Mouse (Mus musculus): ENCODE measurements around the gene Gm49337.
A peak's percentile ranks its signal among the peaks of the same experiment; 100 is the strongest.

Gene Gm49337

DNA sequence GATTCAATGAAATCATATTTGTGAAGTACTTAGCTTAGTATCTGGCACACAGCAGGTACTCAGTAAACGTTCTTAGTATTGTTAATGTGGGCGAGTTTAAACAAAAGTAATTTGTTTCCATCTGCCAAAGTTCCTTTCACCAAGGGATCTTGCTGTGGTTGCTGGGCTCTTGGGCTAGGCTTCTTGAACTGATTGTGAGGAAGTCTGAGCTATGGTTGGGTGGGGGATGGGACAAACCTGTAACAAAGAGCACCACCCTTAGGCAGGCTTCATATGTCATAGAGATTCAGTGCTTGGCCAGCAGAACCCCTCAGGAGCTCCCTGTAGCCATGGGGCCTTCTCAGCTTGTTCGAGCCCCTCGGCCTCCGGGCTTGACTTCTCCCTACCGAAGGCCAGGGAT, at the start of gene Gm49337, which contains the start of gene 1700042G07Rik:
Gm49337 (plus strand) TSS at position 313 of the 400 bp plus-strand sequence.
1700042G07Rik (plus strand) TSS at position 301 of the 400 bp plus-strand sequence.
- no peak for DNase-seq (ENCODE audit: extremely low spot score, low spot score)

DNA sequence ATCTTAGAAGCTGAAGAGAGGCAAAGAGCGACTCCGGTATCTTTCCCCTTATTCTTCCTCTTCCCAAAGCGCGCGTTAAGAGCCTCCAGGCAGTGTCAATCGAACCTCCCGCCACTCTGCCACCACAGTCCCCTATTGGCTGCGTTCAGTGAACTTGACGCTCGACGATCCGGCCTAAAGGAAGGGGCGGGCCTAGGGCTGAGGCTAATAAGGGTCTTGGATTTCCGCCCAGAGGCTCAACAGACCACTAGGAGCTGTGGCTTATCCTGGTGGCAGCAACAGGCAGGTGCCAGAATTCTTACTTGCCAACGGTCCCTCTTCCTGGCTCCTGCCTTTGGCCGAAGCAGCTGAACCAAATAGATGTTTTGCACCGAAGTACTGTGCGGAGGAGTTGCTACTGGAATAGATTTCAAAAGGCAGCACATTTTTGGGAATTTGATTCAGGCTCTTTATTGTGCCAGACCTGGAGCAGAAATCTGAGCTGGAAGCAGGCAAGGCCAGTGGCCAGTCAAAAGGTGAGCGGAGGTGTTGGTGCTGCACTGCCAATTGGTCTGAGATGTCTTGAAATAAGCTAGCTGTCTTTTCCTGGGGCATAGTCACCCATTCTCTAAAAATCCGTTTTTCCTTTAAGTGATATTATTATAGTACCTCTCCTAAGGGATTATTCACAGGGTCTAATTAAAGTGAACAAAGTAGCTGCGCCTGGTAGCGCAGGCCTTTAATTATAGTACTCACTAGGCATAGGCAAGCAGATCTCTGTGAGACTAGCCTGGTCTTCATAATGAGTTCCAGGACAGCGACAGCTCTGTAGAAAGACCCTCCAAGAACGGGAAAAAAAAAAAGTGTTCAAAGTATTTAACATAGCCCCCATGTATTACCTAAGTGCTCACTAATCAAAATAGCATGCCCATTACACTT, 49.3 kb upstream of the Gm49337 start, which contains the start of the genes Rad54l and Pomgnt1:
Rad54l (minus strand) TSS at position 89 of the 918 bp plus-strand sequence.
Pomgnt1 (plus strand) TSS at position 239 of the 918 bp plus-strand sequence.
- peak; percentile 87 for DNase-seq (ENCODE audit: extremely low spot score, low spot score)

DNA sequence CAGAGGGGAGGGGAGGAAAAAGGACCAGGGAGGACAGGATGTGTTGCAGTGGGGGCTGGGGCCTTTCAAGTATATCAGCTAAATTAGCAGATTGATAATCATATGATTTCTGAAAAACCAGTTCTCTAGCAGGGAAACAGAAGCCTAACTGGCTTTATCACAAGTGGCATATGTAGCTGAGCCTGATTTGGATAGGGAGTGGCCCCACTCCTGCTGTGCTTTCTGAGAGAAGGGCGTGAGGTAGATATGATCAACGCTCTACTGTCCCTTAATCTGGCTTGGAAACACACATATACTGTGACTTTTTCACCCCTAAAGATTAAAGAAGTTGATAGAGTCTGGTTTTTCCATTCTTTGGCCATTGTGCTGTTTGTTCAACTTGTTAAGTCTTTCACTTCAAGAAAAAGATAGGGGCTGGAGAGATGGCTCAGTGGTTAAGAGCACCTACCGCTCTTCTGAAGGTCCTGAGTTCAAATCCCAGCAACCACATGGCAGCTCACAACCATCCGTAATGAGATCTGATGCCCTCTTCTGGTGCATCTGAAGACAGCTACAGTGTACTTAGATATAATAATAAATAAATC, 47.3 kb upstream of the Gm49337 start:
- no peak for DNase-seq (ENCODE audit: extremely low spot score, low spot score)

DNA sequence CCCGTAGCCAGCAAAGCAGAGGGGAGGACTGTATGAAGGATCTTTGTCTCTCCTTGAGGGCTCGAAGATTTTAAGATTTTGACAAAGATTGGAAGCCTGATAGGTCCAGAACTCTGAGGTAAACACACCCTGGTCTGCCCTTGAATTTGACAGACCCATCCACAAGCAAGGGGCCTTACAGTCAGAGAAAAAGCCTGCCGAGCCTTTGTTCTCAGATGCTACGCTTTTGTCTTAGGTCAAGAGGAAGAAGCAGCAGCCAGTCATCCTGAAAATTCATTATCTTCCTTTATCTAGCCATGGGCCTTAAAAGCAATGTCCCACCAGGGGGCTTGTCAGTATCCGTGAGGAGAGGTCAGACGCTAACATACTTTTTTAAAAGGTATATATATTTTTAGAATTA, 45.2 kb upstream of the Gm49337 start:
- DNase-seq (ENCODE audit: extremely low spot score, low spot score) = no peak

DNA sequence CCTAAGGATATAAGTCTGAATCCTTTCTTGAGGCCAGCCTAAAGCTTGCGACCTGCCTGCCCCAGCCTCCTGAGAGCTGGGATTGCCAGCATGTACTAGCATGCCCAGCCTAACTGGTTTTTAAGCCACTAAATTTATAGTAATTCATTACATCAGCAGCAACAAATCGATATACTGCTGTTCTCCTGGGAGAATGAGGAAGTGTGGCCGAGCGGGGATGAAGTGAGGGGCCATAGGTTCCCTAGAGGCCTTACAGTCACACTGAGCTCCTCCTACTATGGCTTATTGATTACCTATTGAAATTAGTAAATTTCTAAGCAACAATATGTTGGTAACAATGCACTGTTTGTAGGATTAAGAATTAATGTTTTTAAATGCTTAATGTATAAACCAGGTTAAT, 40.1 kb upstream of the Gm49337 start:
- no peak for DNase-seq (ENCODE audit: extremely low spot score, low spot score)

DNA sequence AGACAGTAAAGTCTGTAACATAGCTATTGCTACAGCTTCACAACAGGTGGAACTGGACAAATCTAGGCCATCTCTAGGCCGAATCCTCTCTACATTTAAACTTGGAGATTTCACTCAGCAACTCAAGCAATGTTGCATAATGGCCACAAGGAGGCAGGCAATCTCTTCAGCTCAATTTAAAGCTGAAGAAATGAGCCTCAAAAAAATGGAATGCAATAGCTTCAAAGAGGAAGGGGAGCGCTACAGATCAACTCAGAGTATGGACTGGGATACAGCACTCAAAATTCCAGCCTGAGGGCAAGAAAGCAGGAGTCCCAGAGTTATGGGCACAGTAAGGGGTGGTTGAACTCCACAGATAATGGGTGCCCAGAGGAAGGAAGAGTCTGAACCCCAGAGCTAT, 38.2 kb upstream of the Gm49337 start:
- no peak for DNase-seq (ENCODE audit: extremely low spot score, low spot score)

DNA sequence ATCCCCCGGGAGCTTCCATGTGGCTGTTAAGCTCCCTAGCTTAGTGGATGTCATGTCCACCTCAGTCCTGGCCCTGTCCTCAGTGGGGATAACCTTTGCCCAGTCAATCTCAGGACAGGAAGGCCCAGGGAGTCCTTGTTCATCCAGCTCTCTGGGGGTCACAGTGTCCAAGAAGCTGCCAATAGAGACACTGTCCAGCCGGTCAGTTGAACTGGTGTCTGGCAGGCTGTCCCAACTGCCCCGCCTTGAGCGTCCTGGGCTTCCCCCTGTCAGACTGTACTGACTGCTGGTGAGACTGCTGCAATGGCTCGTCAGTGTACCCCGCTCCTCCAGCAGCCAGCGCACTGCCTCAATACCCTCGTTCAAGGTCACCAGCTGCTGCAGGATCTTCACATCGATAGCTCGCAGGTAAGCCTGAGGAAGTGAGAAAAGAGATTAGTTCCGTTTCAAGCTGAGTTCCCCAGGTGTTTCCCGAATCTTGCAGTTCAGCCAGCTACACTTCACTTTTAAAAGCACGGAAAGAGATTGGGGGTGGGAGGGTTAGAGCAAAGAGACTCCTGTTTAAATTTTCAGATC, 35.7 kb upstream of the Gm49337 start:
- no peak for DNase-seq (ENCODE audit: extremely low spot score, low spot score)

DNA sequence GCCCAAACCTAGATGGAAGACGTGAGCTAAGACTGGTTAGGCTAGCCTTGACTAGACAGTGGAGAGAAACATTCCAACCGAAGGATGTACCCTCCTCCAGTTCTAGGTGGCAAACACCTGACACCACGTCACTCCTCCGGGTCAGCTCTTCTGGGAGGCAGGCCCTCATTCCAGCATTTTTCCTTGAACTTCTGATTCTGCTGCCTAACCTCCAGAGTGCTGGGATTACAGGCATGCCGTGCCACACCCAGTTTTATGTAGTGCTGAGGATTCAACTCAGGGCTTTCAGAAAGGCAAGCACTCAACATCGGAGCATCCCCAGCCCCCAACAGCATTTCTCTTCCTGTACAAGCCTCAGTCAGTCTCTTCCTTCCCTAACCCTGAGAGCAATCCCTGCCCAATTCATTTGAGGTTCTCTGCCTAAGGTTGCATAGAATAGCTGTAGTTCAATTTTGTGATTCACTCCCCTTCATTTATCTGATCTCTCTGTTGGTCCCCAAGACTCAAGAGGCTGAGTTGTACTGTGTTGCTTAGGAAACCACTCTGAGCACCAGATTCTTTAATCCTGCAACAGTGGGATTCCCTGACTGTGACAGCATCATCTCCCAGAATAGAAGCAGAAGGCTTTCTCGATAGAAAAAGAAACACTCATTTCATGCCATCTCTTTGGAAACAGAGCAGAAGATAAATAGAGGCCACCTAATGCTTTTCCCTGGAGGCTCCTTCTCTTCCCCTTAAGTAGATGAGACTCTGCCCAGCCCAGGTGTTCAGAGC, 32.2 kb upstream of the Gm49337 start:
- DNase-seq (ENCODE audit: extremely low spot score, low spot score) = no peak

DNA sequence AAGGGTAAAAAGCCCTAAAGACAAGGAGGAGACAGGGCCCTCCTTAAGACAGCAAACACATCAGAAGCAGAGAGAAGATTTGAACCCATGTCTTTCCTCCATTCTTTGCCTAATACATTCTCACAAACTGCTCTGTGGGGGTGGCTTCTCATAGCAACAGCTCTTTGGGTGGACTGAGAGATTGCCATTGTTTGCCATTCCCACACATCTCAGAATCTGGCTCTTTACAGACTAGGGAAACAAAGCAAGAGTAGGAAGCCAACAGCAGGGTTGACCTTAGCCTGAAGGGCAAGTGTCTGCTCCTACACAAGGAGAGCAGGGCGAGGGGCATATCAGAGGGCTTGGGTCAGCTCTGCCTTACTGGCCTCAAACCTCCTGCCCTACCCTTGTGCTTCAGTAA, 31.4 kb upstream of the Gm49337 start:
- DNase-seq (ENCODE audit: extremely low spot score, low spot score) = no peak

DNA sequence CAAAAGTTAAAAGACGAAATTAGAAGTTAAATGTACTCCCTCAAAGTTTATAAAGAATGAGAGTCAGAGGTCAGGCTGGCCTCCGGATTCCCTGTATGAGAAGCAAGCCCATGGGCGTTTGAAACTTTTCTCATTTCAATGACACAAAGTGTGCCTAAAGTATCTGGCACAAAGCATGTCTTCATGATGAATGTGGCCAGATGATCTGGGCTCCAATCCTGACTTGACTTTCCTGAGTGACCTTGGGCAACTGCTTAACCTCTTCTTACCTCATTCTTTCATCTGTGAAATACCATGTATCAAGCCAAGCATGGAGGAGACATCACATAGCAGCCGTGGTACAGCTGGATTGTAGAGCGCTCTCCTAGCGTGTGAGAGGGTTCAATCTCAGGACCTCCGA, 30.9 kb upstream of the Gm49337 start:
- DNase-seq (ENCODE audit: extremely low spot score, low spot score) = no peak

DNA sequence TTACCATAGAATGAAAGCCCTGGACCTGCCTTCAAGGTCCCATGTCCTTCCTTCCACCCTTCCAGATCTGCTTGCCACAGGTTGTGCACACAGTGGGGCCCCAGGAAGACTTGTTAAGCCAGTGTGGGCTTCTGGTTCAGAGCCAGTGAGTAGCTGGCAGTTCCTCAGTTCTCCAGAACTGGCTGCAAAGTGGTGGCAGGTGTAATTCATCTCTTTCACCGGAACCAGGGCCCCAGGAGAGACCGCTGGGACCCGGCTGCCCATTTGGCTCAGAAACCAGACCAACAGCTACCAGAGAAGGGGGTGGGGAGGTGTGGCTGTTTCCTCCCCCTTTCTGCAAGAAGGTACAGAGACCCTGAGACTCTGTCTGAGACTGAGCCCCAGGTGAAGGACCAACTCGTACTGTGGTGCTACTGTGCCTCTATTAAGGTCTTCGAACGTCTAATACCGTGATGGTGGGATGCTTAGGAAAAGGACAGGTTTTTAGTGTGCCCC, 29.8 kb upstream of the Gm49337 start:
- no peak for DNase-seq (ENCODE audit: extremely low spot score, low spot score)

DNA sequence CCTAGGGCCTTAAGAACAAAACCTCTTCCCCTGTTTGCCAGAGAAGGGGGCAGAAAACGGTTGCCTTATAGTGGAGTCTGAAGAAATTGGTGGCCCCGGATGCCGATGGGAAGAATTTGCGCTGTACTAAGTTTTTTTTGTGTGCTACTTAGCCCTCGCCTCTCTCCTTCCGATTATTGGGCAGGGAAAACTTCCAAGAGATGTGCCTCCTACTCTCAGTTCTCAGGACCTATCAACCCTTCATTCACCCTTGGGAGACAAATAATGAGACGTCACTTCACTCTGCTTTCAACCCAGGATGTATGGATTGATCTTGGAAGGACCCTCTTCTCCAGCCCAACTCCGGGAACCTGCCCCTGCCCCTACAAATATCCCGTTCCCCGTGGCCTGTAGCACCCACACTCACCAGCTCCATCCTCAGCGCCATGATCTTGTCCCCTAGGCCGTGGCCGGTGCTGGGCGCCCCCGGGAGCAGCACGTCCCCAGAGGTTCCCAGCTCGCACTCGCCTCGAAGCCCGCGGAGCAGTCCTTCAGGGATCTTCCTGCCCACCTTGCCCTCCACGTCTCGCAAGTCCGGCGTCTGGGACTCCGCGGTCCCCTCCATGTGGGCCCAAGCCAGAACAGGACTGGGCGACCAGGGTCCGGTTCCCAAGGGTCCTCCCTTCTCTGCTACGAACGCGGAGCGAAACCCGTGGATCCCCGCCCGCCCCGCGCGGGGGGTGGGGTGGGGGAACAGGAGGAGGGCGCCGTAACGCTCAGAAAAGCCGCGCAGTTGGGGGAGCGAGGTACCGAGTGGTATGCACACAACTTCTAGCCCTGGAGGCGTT, 29.1 kb upstream of the Gm49337 start:
- peak; percentile 70 for DNase-seq (ENCODE audit: extremely low spot score, low spot score)

DNA sequence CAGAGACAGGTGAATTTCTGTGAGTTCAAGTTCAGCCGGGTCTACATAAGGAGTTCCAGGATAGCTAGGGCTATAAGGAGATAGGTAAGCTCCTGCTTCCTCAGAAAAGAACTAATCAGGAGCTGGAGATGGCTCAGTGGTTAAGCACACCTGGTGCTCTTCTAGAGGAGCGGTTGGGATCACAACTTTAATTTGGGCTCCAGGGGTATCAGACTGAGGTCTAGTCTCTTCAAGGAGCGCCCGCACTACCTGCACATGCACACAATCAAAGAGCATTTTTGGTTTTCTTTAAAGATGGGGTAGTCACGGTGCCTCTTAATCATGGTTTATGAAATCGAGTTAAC, 23.4 kb upstream of the Gm49337 start:
- DNase-seq (ENCODE audit: extremely low spot score, low spot score) = no peak

DNA sequence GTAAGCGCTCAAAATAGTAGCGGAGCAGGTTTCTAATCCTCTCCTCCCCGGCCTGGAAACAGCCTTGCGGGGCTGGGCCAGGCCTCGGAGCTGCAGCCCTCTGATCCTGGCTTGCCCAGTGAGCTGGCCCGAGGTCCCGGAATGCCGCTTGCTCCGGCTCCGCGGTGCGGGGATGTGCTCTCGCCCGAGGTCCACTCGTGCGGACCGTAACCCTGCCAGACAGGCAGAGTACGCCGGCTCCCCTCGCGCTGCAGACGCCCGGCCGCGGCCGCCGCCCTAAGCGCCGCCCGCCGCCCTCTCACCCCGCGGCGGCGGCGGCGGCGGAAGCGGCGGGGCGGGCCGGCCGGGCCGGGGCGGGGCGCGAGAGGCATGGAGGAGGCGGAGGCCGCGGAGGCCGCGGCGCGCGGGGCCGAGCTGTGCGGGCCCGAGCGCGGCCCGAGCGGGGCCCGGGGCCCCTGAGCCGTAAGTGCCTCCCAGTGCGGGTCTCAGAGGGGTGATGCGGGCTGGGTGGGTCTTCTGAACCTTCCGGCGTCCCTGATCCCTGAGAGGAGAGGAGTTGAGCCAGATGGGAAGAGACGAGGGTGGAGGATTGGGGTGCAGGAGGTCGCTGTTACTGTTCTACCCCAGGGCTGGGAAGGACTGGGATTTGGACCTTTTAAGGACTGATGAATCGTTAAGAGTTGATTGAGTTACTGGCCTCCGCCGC, 22.9 kb upstream of the Gm49337 start:
- peak; percentile 77 for DNase-seq (ENCODE audit: extremely low spot score, low spot score)

DNA sequence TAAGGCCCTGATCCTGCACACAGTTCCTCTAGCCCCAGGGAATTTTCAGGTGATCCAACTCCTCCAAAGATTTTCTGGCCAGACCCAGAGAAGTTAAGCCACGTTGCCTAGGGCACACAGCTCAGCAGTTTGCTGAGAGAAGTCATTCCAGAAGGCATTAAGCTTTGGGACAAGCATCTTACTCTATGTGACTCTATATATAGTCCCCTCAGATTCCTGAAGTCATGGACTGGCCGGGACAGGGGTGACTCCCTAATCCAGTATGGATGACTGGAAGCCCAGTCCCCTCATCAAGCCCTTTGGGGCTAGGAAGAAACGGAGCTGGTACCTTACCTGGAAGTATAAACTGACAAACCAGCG, 22.3 kb upstream of the Gm49337 start:
- DNase-seq (ENCODE audit: extremely low spot score, low spot score) = no peak

DNA sequence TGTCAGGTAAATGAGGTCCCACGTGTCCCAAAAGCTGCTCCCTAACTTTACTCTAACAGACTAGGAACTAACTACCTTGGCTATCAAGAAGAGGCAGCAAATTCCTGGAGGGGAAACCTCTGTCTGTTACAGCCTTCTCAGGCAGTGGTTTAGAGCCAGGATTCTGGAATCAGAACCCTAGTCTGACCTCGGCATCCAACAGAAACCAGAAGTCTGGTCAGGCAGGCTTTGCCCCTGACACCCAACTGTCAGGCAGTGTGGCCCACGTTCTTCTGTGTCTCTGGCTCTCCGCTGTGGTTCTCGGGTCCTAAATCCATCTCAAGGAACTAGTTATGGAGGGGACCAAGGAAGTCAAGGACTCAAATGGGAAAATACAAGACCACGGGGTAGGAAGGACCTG, 21.9 kb upstream of the Gm49337 start, which contains the start of gene Lurap1:
Lurap1 (minus strand) TSS at position 101 of the 400 bp plus-strand sequence.
- DNase-seq (ENCODE audit: extremely low spot score, low spot score) = no peak

DNA sequence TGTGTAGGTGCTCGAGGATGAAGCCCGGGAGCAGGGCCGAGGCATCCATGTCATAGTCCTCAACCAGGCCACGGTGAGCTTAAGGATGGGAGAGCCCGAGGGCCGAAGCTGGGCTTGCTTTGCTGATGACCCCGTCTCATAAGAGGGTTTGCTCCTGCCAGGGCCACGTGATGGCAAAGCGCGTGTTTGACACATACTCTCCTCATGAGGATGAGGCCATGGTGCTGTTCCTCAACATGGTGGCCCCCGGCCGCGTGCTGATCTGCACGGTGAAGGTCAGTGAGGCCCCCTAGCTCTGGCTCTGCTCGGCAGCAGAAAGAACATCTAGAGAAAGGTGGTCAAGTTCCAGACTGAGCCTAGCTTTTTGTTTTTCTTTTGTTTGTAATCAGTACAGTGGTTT, 20.5 kb upstream of the Gm49337 start:
- no peak for DNase-seq (ENCODE audit: extremely low spot score, low spot score)

DNA sequence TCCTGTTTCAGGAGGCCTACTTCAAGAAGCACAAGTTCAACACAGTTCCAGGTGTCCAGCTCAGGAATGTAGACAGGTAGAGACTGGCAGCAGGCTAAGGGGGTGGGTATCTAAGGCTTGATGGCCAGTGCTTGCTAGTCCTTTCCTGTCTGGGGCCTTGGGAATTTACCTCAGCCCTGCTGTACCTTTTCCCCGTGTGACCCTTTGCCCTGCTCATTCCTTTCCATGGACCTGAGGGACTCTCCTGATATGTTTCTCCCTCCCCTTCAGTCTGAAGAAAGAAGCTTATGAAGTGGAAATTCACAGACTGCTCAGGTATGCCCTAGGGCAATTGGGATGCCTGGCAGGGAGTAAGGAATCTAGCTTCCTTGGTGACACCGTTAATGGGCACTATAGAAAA, 15.3 kb upstream of the Gm49337 start:
- no peak for DNase-seq (ENCODE audit: extremely low spot score, low spot score)

DNA sequence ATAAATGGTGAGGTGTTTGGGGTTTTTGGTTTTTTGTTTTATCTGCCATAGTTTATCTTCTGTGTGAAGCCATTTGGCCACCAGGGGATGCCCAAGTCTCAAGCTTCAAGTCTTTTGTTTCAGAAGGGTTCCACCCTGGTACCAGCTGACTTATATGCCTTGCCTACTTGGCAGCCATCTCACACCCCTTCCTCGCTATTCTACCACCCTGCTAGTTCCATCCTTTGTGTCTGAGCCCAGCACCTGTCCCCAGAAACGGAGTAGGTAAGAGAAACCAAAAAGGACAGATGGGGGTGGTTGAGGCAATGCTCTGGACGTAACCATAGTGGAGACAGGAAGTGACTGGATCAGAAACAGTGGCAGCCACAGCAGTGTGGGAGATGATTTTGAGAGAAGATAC, 13.3 kb upstream of the Gm49337 start:
- DNase-seq (ENCODE audit: extremely low spot score, low spot score) = no peak

DNA sequence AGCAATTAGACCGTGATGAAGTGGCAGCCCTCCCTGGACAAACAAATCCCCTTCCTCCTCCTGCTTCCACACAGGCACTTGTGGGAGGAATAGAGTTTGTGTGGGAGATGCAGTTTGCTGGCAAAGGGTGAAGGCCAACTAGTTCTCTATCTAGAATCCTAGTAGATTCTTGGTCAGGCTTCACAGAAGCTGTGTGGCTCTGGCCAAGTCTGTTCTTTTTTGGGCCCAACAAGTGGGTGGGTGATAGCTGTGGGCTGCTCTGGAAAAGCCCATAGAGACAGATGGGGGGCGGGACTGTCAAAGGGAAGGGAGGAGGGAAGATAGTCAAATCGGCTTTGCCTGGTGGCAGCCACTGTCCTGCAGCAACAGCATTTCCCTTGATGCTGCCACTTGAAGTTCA, 12.4 kb upstream of the Gm49337 start:
- no peak for DNase-seq (ENCODE audit: extremely low spot score, low spot score)
